Mouse (Mus musculus) CH12.LX (cell line): ENCODE measurements around the gene Wdfy4. TPM values are rescaled to one million over a fixed set of nuclear protein-coding genes. Genes with fewer than 3 reads are reported as not detected.

ENCODE experiments used
- DNase-seq: peaks from one replicate; pipeline ENCODE4 v3.0.0-alpha.2; 2013; ENCODE audit errors: extremely low read depth
- H3K27ac ChIP-seq: 2 replicates; pipeline ENCODE4 v1.5.1; 2012; ENCODE audit warnings: low read depth, mild to moderate bottlenecking, control low read depth, moderate library complexity; ENCODE audit not compliant: insufficient read depth
- H3K27me3 ChIP-seq: replicated peaks from 2 replicates; pipeline ENCODE3; 2012; ENCODE audit warnings: inconsistent platforms
- H3K36me3 ChIP-seq, 2 experiments: replicated peaks in 1 of 2; 2 replicates each; pipeline versions ENCODE3 to v1.6.1; 2012; ENCODE audit warnings: inconsistent platforms in 1 of 2, low read length in 1 of 2, mild to moderate bottlenecking in 1 of 2, mixed read lengths in 1 of 2, moderate library complexity in 1 of 2; ENCODE audit not compliant: control insufficient read depth in 1 of 2, insufficient read depth in 1 of 2
- H3K4me1 ChIP-seq, 2 experiments: 2 replicates each; pipeline ENCODE4 v1.6.1; 2012; ENCODE audit warnings: inconsistent platforms in 1 of 2, moderate library complexity in 1 of 2; ENCODE audit not compliant: insufficient read depth in 2 of 2, control insufficient read depth in 1 of 2
- H3K4me2 ChIP-seq: 2 replicates; pipeline ENCODE4 v1.6.1; 2012; ENCODE audit warnings: low read depth, mild to moderate bottlenecking, control low read depth; ENCODE audit not compliant: poor library complexity, insufficient read depth, severe bottlenecking
- H3K4me3 ChIP-seq, 3 experiments: fragments of 150-350 bp in 1 of 3; sonication (generic) in 1 of 3; replicated peaks in 1 of 3; 2 replicates each; pipeline versions ENCODE3 to v1.5.1; 2011 to 2012; ENCODE audit warnings: low read depth in 2 of 3, low read length in 2 of 3, mild to moderate bottlenecking in 2 of 3, moderate library complexity in 2 of 3, control low read depth in 1 of 3, improper control_type of control experiment in 1 of 3, inconsistent platforms in 1 of 3, mixed read lengths in 1 of 3; ENCODE audit not compliant: poor library complexity in 1 of 3
- H3K79me2 ChIP-seq: replicated peaks from 2 replicates; pipeline ENCODE4 v1.6.1; 2012; ENCODE audit warnings: mild to moderate bottlenecking, moderate library complexity; ENCODE audit not compliant: control insufficient read depth, poor library complexity, insufficient read depth, severe bottlenecking; ENCODE audit errors: extremely low read depth
- H3K9ac ChIP-seq: 2 replicates; pipeline ENCODE4 v1.6.1; 2012; ENCODE audit warnings: low read depth, mild to moderate bottlenecking, control low read depth, moderate library complexity; ENCODE audit not compliant: insufficient read depth
- H3K9me3 ChIP-seq: replicated peaks from 2 replicates; pipeline ENCODE3; 2012; ENCODE audit warnings: low read length, inconsistent platforms, mixed read lengths
- CTCF ChIP-seq, 2 experiments: IDR thresholded peaks in 1 of 2; conservative IDR thresholded peaks in 1 of 2; 2 replicates each; pipeline ENCODE4 v1.5.1; 2011 to 2012; ENCODE audit warnings: low read depth in 2 of 2, low read length in 2 of 2, improper control_type of control experiment in 1 of 2, inconsistent platforms in 1 of 2, mild to moderate bottlenecking in 1 of 2, moderate library complexity in 1 of 2
- ELF1 ChIP-seq: IDR thresholded peaks from 2 replicates; pipeline ENCODE4 v1.6.1; 2014; ENCODE audit warnings: low read depth, mild to moderate bottlenecking, inconsistent platforms, low read length, improper control_type of control experiment
- EP300 ChIP-seq: IDR thresholded peaks from 2 replicates; pipeline ENCODE4 v1.6.1; 2011; ENCODE audit warnings: low read length, improper control_type of control experiment
- ETS1 ChIP-seq: conservative IDR thresholded peaks from 2 replicates; pipeline ENCODE4 v1.6.1; 2012; ENCODE audit warnings: low read depth, mild to moderate bottlenecking, inconsistent platforms, low read length, improper control_type of control experiment, moderate library complexity
- HCFC1 ChIP-seq: IDR thresholded peaks from 2 replicates; pipeline ENCODE4 v1.6.1; 2012; ENCODE audit warnings: low read depth, mild to moderate bottlenecking, inconsistent platforms, low read length, improper control_type of control experiment
- JUND ChIP-seq: conservative IDR thresholded peaks from 2 replicates; pipeline ENCODE4 v1.6.1; 2011; ENCODE audit warnings: low read depth, low read length, improper control_type of control experiment
- MXI1 ChIP-seq: IDR thresholded peaks from 2 replicates; pipeline ENCODE4 v1.6.1; 2011; ENCODE audit warnings: mild to moderate bottlenecking, low read depth, low read length, improper control_type of control experiment
- NELFE ChIP-seq: IDR thresholded peaks from 2 replicates; pipeline ENCODE4 v1.6.1; 2011; ENCODE audit warnings: low read depth, low read length, improper control_type of control experiment
- PAX5 ChIP-seq: IDR thresholded peaks from 2 replicates; pipeline ENCODE4 v1.6.1; 2012; ENCODE audit warnings: low read length, inconsistent platforms, mixed read lengths
- POLR2AphosphoS2 ChIP-seq: IDR thresholded peaks from 2 replicates; pipeline ENCODE4 v1.6.1; 2011; ENCODE audit warnings: low read depth, low read length, improper control_type of control experiment
- RAD21 ChIP-seq: IDR thresholded peaks from 2 replicates; pipeline ENCODE4 v1.6.1; 2011; ENCODE audit warnings: low read depth, mild to moderate bottlenecking, low read length, improper control_type of control experiment, moderate library complexity
- RCOR1 ChIP-seq: conservative IDR thresholded peaks from 2 replicates; pipeline ENCODE4 v1.6.1; 2012; ENCODE audit warnings: low read depth, mild to moderate bottlenecking, inconsistent platforms, low read length, improper control_type of control experiment
- SIN3A ChIP-seq: IDR thresholded peaks from 2 replicates; pipeline ENCODE4 v1.6.1; 2012; ENCODE audit warnings: low read length, improper control_type of control experiment, inconsistent platforms
- SMC3 ChIP-seq: IDR thresholded peaks from 2 replicates; pipeline ENCODE4 v1.6.1; 2011; ENCODE audit warnings: low read depth, low read length, improper control_type of control experiment
- UBTF ChIP-seq: IDR thresholded peaks from 2 replicates; pipeline ENCODE4 v1.6.1; 2012; ENCODE audit warnings: low read depth, mild to moderate bottlenecking, inconsistent platforms, low read length, improper control_type of control experiment, moderate library complexity
- USF1 ChIP-seq: IDR thresholded peaks from 2 replicates; pipeline ENCODE4 v1.6.1; 2014; ENCODE audit warnings: low read depth, mild to moderate bottlenecking, inconsistent platforms, low read length, improper control_type of control experiment
- USF2 ChIP-seq: conservative IDR thresholded peaks from 2 replicates; pipeline ENCODE4 v1.6.1; 2011; ENCODE audit warnings: low read depth, low read length, improper control_type of control experiment
- ZC3H11A ChIP-seq: IDR thresholded peaks from 2 replicates; pipeline ENCODE4 v1.6.1; 2012; ENCODE audit warnings: low read depth, mild to moderate bottlenecking, inconsistent platforms, low read length, improper control_type of control experiment
- ZKSCAN1 ChIP-seq: IDR thresholded peaks from 2 replicates; pipeline ENCODE4 v1.6.1; 2012; ENCODE audit warnings: low read depth, inconsistent platforms, low read length, improper control_type of control experiment, borderline replicate concordance
- ZMIZ1 ChIP-seq: IDR thresholded peaks from 2 replicates; pipeline ENCODE4 v1.6.1; 2012; ENCODE audit warnings: low read depth, mild to moderate bottlenecking, inconsistent platforms, low read length, improper control_type of control experiment
- dilution Hi-C: fragments of 300-500 bp; cut with MboI; formaldehyde crosslinking; loops from 2 replicates; pipeline ENCODE4 v1.14.3; 2020; ENCODE audit warnings: low sequenced_read_pairs; ENCODE audit not compliant: extremely low pct_unique_long_range_greater_than_20kb, extremely low pct_ligation_motif_present
- in situ Hi-C: fragments of 300-500 bp; cut with MboI; formaldehyde crosslinking; loops from 3 replicates; pipeline ENCODE4 v1.14.3; 2019; ENCODE audit warnings: low sequenced_read_pairs, low pct_ligation_motif_present, low pct_unique_long_range_greater_than_20kb, mixed read lengths
- polyA plus RNA-seq: library from polyadenylated mRNA; unstranded; fragments of >175 nt; gene quantifications from 2 replicates; pipeline ENCODE4 v1.2.1, GENCODE M21; 2012; ENCODE audit warnings: low read depth; ENCODE audit not compliant: insufficient read length
- total RNA-seq, 2 experiments: library from RNA; depleted of rRNA; stranded (reverse); fragments of 300-350 nt in 1 of 2; fragments of >200 nt in 1 of 2; gene quantifications; 2 replicates each; pipeline ENCODE4 v1.2.3; 2012 to 2014

Gene Wdfy4
- total and polyA plus RNA-seq, 3 experiments = 56.0 to 140 (median 115) TPM

DNA sequence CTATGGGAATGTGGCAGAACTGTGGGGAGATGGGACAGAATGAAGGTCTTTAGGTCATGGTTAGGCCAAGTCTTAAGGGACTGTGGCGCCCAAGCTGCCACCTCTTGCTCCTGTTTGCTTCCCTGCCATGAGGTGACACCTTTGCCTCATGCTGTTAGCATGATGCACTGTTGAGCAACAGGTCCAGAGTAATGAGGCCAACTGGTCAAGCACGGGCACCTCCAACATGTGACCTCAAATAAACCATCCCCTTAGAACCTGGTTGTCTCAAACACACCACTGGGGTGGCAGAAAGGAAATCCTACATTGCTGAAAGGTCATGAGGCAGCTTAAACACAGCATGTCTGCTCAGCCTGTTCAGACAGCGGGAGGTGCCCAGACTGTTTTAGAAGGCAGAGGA is 166.3 kb downstream of the Wdfy4 start:
- dilution Hi-C loops = no loop called here
- Histone ChIP-seq H3K9ac (no peak overlapping the region), H3K27me3 (no peaks in the 10 kb centered on the region), H3K27ac (no peak overlapping the region), H3K9me3 (no peaks in the 10 kb centered on the region), H3K79me2 (no peaks in the 10 kb centered on the region), H3K4me1 (no peaks in the 10 kb centered on the region), H3K4me2 (no peak overlapping the region), H3K4me3 (no peak overlapping the region), H3K36me3 (peaks cover 85 to 98% of the 10 kb centered on the region in 2 experiments)
- no peak for DNase-seq
- no peak for TF ChIP-seq ETS1
- TF ChIP-seq SIN3A = no peak
- no peak for TF ChIP-seq USF1
- no peak for TF ChIP-seq UBTF
- no peak for TF ChIP-seq SMC3
- TF ChIP-seq ELF1 = no peak
- no peak for TF ChIP-seq POLR2AphosphoS2
- no peak for TF ChIP-seq USF2
- TF ChIP-seq CTCF (conservative IDR thresholded peaks at IDR 0.05 in 1 of 2, IDR thresholded peaks at IDR 0.05 in 1 of 2; ENCODE audit: low read depth in 2 of 2, low read length in 2 of 2) = no peak
- no peak for TF ChIP-seq MXI1
- no peak for TF ChIP-seq JUND
- no peak for TF ChIP-seq NELFE
- no peak for TF ChIP-seq ZMIZ1
- TF ChIP-seq EP300 = no peak
- no peak for TF ChIP-seq ZC3H11A
- TF ChIP-seq HCFC1 = no peak
- TF ChIP-seq RAD21 = no peak
- in situ Hi-C loops = no loop called here

DNA sequence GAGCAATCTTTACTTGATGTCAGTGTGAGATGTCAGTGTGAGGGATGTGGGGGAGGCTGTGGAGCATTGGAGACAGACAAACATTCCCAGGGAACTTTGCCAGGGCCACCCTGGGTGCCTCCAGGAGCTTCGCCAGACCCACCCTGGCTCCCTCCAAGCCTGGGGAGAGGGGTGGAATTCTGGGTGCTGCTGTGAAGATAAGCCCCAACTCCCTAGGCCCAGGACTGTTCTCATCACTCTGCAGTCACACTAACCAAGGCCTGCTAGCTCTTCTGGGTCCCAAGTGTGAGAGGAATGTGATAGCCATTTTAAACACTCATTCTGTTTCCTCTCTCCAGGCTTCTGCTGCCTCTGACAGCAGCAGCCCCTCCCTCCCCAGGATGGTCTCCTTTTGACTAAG is 177.7 kb downstream of the Wdfy4 start:
- in situ Hi-C loops = no loop called here

More for the DNA sequence above, 177.7 kb downstream of the Wdfy4 start:
- Histone ChIP-seq H3K9me3 (no peaks in the 10 kb centered on the region), H3K4me2 (no peak overlapping the region), H3K27ac (no peak overlapping the region), H3K9ac (no peak overlapping the region), H3K79me2 (no peaks in the 10 kb centered on the region), H3K27me3 (no peaks in the 10 kb centered on the region), H3K4me1 (no peaks in the 10 kb centered on the region), H3K36me3 (peaks cover 62 to 86% of the 10 kb centered on the region in 2 experiments), H3K4me3 (no peak overlapping the region)
- no peak for TF ChIP-seq PAX5
- TF ChIP-seq ELF1 = no peak
- no peak for TF ChIP-seq ZKSCAN1
- no peak for TF ChIP-seq RCOR1
- no peak for TF ChIP-seq USF1
- DNase-seq = no peak
- dilution Hi-C loops = no loop called here
